Mouse (Mus musculus) erythroblast, embryonic 14.5 days (primary cell): Measurements from ENCODE around the gene Reep1.

ENCODE experiments used
- GATA1 ChIP-seq: IDR thresholded peaks from 2 replicates; pipeline ENCODE4 v1.6.1; 2012; ENCODE audit warnings: low read length, inconsistent platforms, mixed read lengths
- TAL1 ChIP-seq: IDR thresholded peaks from 3 replicates; pipeline ENCODE4 v1.6.1; 2012; ENCODE audit warnings: low read length, inconsistent platforms, mixed read lengths

GRCm38 (mm10) chr6:71826869-71827268, 119.5 kb downstream of the Reep1 start, which contains the start of gene Mrpl35:
- TF ChIP-seq GATA1 (no peak), TAL1 (no peak)
